Mouse (Mus musculus): ENCODE data around the gene Cd248. TPM values are rescaled to one million over a fixed set of nuclear protein-coding genes. Genes with fewer than 3 reads are reported as not detected.

Cd248 gene
- polyA plus RNA-seq, 1 experiment from 2014 or later: 0.44 TPM

DNA sequence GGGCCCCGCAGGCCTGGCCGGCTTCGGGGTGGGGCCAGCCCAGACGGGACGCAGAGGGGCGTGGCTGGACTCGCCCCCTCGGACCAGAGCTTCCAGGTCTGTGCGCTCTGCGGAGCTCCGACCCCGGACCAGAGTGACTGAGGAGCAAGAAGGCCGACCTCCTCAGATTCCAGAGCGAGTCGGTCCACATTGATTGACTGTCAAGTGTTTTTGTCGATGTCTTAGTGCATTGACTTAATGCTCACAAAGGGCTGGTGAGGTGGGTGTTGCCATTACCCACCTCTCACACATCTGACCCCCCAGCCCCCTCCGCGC lies 50.5 kb downstream of the Cd248 start, which contains the start of gene Klc2:
TSS of gene Klc2 (minus strand) at position 177 of the 315 bp plus-strand sequence.
- DNase-seq (ENCODE audit: low read depth, low spot score) (no peak), ATAC-seq (peak; percentile 85)
- H3K27me3 ChIP-seq: no peaks in the 10 kb centered on the region
- ChIA-PET CTCF (interaction anchor here (1.3 to 1.6 kb wide), 3 partner anchors 11 to 33 kb away, joined by 3 to 5 read pairs (median 5); no protein-coding TSS in a partner anchor), POLR2A (interaction anchor here (0.8 to 0.9 kb wide), 2 partner anchors 10 to 12 kb away, joined by 3 read pairs; partner anchors contain the start of gene Rab1b)
- TF ChIP-seq CTCF (IDR thresholded peaks at IDR 0.05): no peak
- in situ Hi-C loops (cut with MboI; ENCODE audit: low pct_unique_long_range_greater_than_20kb): no loop called here

Other genes with a start within 250 kb of the Cd248 start
- gene Ccs, start 228.7 kb upstream of the Cd248 start, polyA plus RNA-seq (2021): 133 TPM
- gene Ccdc87, start 228.7 kb upstream of the Cd248 start, polyA plus RNA-seq (2021): 0.26 TPM
- gene Ctsf, start 212.9 kb upstream of the Cd248 start, polyA plus RNA-seq (2021): 79.4 TPM
- 0.10 TPM for gene Actn3, start 190.2 kb upstream of the Cd248 start, polyA plus RNA-seq (2021)
- 17.2 TPM for gene Zdhhc24, start 189.4 kb upstream of the Cd248 start, polyA plus RNA-seq (2021)
- 20.3 TPM for gene Bbs1, start 161.4 kb upstream of the Cd248 start, polyA plus RNA-seq (2021)
- 91.0 TPM for gene Dpp3, start 139.8 kb upstream of the Cd248 start, polyA plus RNA-seq (2021)
- 7.4 TPM for gene Peli3, start 125.0 kb upstream of the Cd248 start, polyA plus RNA-seq (2021)
- 106 TPM for gene Mrpl11, start 105.9 kb upstream of the Cd248 start, polyA plus RNA-seq (2021)
- 0.18 TPM for gene Npas4, start 77.8 kb upstream of the Cd248 start, polyA plus RNA-seq (2021)
- gene Slc29a2, start 44.2 kb upstream of the Cd248 start, polyA plus RNA-seq (2021): 15.8 TPM
- 82.4 TPM for gene B4gat1, start 29.3 kb upstream of the Cd248 start, polyA plus RNA-seq (2021)
- 1.7 TPM for gene AC124502.3, start 29.2 kb upstream of the Cd248 start, polyA plus RNA-seq (2021)
- gene Brms1, start 26.7 kb upstream of the Cd248 start, polyA plus RNA-seq (2021): 56.8 TPM
- 39.4 TPM for gene Rin1, start 17.6 kb upstream of the Cd248 start, polyA plus RNA-seq (2021)
- gene Tmem151a, start 17.5 kb downstream of the Cd248 start, polyA plus RNA-seq (2021): 0.39 TPM
- gene Yif1a, start 20.5 kb downstream of the Cd248 start, polyA plus RNA-seq (2021): 68.6 TPM
- 2.5 TPM for gene Cnih2, start 30.4 kb downstream of the Cd248 start, polyA plus RNA-seq (2021)
- gene Rab1b, start 39.0 kb downstream of the Cd248 start, polyA plus RNA-seq (2021): 237 TPM
- gene Klc2, start 50.5 kb downstream of the Cd248 start, polyA plus RNA-seq (2021): 84.0 TPM
- gene Pacs1, start 205.0 kb downstream of the Cd248 start, polyA plus RNA-seq (2021): 23.8 TPM
- gene Sf3b2, start 227.4 kb downstream of the Cd248 start, polyA plus RNA-seq (2021): 255 TPM
- gene Gal3st3, start 230.3 kb downstream of the Cd248 start, polyA plus RNA-seq (2021): not detected